8 mouse cellular contexts compared by ENCODE assay signal in genomic region chr7:4795767-4796433, GRCm38 (mm10). TPM values are rescaled to one million over a fixed set of nuclear protein-coding genes. Genes with fewer than 3 reads are reported as not detected.
DNase-seq lines count a peak whose midpoint lies in the region; ATAC-seq and TF ChIP-seq lines count a peak whose summit lies in the region.
"Had no signal": no experiment of that assay in that cellular context is flagged by ENCODE, and none has a peak within 500 bp of the region (broad histone marks: within the 10 kb centered on the region; RNA-seq: fewer than 3 reads in every experiment).

No protein-coding gene starts in this region.

- peak; percentile 17 for ATAC-seq in activated CD4-positive, CD25-positive, alpha-beta regulatory T cell, adult 4 months
- ATAC-seq in heart, embryonic 13.5 days (ENCODE audit: extremely low read depth, insufficient number of reproducible peaks, low FRiP score, low TSS enrichment), result no peak

- WGBS in heart, embryonic 13.5 days, result 68% methylated on average over 7 of the region's 7 CpGs

- intact Hi-C loops in left cerebral cortex, adult 2 months (cut with DNase I), result no loop called here
- intact Hi-C loops in left cerebral cortex, postnatal 36 days (cut with DNase I), result loop anchor here (5.0 kb wide), 1 partner anchor 169 kb away; no protein-coding TSS in a partner anchor

- peaks cover 39% of the 10 kb centered on the region for H3K4me1 ChIP-seq in E14TG2a.4 (replicated peaks; ENCODE audit: low read depth, low read length)
- H3K4me1 ChIP-seq in heart, embryonic 13.5 days, result peaks cover 17% of the 10 kb centered on the region

- H3K9me3 ChIP-seq in E14TG2a.4 (ENCODE audit: low read length), result no peaks in the 10 kb centered on the region
- H3K9me3 ChIP-seq in heart, embryonic 13.5 days, result no peaks in the 10 kb centered on the region

- peaks cover 56% of the 10 kb centered on the region for H3K36me3 ChIP-seq in E14TG2a.4 (ENCODE audit: insufficient read depth, low read length)
- peaks cover 53% of the 10 kb centered on the region for H3K36me3 ChIP-seq in heart, embryonic 13.5 days

- no peak overlapping the region for H3K27ac ChIP-seq in left cerebral cortex, adult 2 months
- H3K27ac ChIP-seq in heart, embryonic 13.5 days (replicated peaks), result peak overlapping the region; percentile 28; the same call in 1 of the 2 replicates

- H3K9ac ChIP-seq in heart, embryonic 13.5 days, result no peak overlapping the region

- TF ChIP-seq CTCF in left cerebral cortex, adult 2 months (IDR thresholded peaks at IDR 0.05), result peak; percentile 71
- TF ChIP-seq CTCF in E14TG2a.4 (conservative IDR thresholded peaks at IDR 0.05; ENCODE audit: low read length), result peak; percentile 43; the same call in 1 of the 2 replicates

- H3K4me2 ChIP-seq in heart, embryonic 13.5 days, result no peak overlapping the region

- H3K27me3 ChIP-seq in E14TG2a.4 (ENCODE audit: insufficient read depth, low read length), result no peaks in the 10 kb centered on the region
- H3K27me3 ChIP-seq in heart, embryonic 13.5 days (replicated peaks), result no peaks in the 10 kb centered on the region

- no peak for DNase-seq in left cerebral cortex, adult 2 months (ENCODE audit: extremely low spot score in 1 of 2, low spot score in 2 of 2)
- DNase-seq in left cerebral cortex, postnatal 36 days (ENCODE audit: low spot score in 2 of 2), result no peak
- DNase-seq in lung, postnatal 14 days, result peak; percentile 26
- DNase-seq in right cerebral cortex, adult 2 months (ENCODE audit: low spot score in 2 of 2), result no peak

- no peak overlapping the region for H3K4me3 ChIP-seq in left cerebral cortex, adult 2 months
- no peak overlapping the region for H3K4me3 ChIP-seq in E14TG2a.4 (replicated peaks; ENCODE audit: low read length)
- 0 out of 2 replicates have a peak overlapping the region, but pooled peaks have one; percentile 11 for H3K4me3 ChIP-seq in heart, embryonic 13.5 days
- H3K4me3 ChIP-seq: erythroblast, embryonic 14.5 days had no signal

RNA-seq across cellular contexts. Expression of gene Rpl28, which starts 3.2 kb away (rescaled TPM):
- total RNA-seq in left cerebral cortex, adult 2 months (2021), result 100 to 1,000 TPM; 421 to 437 TPM
- total RNA-seq in left cerebral cortex, postnatal 36 days (2021), result 100 to 1,000 TPM; 416 to 455 TPM
- 100 to 1,000 TPM; 460 to 740 TPM for polyA plus RNA-seq in activated CD4-positive, CD25-positive, alpha-beta regulatory T cell, adult 4 months (2017; shearing (Covaris generic))
- polyA plus RNA-seq in heart, embryonic 13.5 days (2015; fragmentation: Nextera tagmentation; extraction: Ambion mirVana), result 209 and 245 TPM in 2 replicates

RNA-seq across cellular contexts. Expression of gene Tmem238, which starts 6.4 kb away (rescaled TPM):
- total RNA-seq in left cerebral cortex, adult 2 months (2021), result 1 to 10 TPM; 2.5 to 4.0 TPM
- 1 to 10 TPM; 2.7 to 3.7 TPM for total RNA-seq in left cerebral cortex, postnatal 36 days (2021)
- 1 to 10 TPM in 1 of 2 experiments, not detected in 1; 1.2 TPM for polyA plus RNA-seq in activated CD4-positive, CD25-positive, alpha-beta regulatory T cell, adult 4 months (2017; shearing (Covaris generic))
- 4.1 and 4.3 TPM in 2 replicates for polyA plus RNA-seq in heart, embryonic 13.5 days (2015; fragmentation: Nextera tagmentation; extraction: Ambion mirVana)

RNA-seq across cellular contexts. Expression of gene Tmem190, which starts 13.2 kb away (rescaled TPM):
- not detected for total RNA-seq in left cerebral cortex, adult 2 months (2021)
- not detected for total RNA-seq in left cerebral cortex, postnatal 36 days (2021)
- polyA plus RNA-seq in activated CD4-positive, CD25-positive, alpha-beta regulatory T cell, adult 4 months (2017; shearing (Covaris generic)), result not detected
- polyA plus RNA-seq in heart, embryonic 13.5 days (2015; fragmentation: Nextera tagmentation; extraction: Ambion mirVana), result not detected in 2 replicates
- polyA plus RNA-seq: erythroblast, embryonic 14.5 days had no signal

RNA-seq across cellular contexts. Expression of gene Il11, which starts 13.2 kb away (rescaled TPM):
- under 1 TPM; 0.36 to 0.58 TPM for total RNA-seq in left cerebral cortex, adult 2 months (2021)
- under 1 TPM; 0.43 to 0.59 TPM for total RNA-seq in left cerebral cortex, postnatal 36 days (2021)
- not detected for polyA plus RNA-seq in activated CD4-positive, CD25-positive, alpha-beta regulatory T cell, adult 4 months (2017; shearing (Covaris generic))
- 0.09 TPM in 1 of 2 replicates, not detected in the other for polyA plus RNA-seq in heart, embryonic 13.5 days (2015; fragmentation: Nextera tagmentation; extraction: Ambion mirVana)
- polyA plus RNA-seq: erythroblast, embryonic 14.5 days had no signal

RNA-seq across cellular contexts. Expression of gene Ube2s, which starts 16.5 kb away (rescaled TPM):
- 100 to 1,000 TPM; 104 to 117 TPM for total RNA-seq in left cerebral cortex, adult 2 months (2021)
- 100 to 1,000 TPM in 1 of 2 experiments, 10 to 100 TPM in 1; 98.6 to 117 TPM for total RNA-seq in left cerebral cortex, postnatal 36 days (2021)
- polyA plus RNA-seq in activated CD4-positive, CD25-positive, alpha-beta regulatory T cell, adult 4 months (2017; shearing (Covaris generic)), result 10 to 100 TPM; 39.3 to 43.6 TPM
- polyA plus RNA-seq in heart, embryonic 13.5 days (2015; fragmentation: Nextera tagmentation; extraction: Ambion mirVana), result 327 and 359 TPM in 2 replicates
